Mouse (Mus musculus) megakaryocyte, embryonic 14.5 days (primary cell): ENCODE measurements around the gene Kiss1. TPM values are rescaled to one million over a fixed set of nuclear protein-coding genes. Genes with fewer than 3 reads are reported as not detected.

Source experiments
- H3K27me3 ChIP-seq: replicated peaks from 2 replicates; pipeline ENCODE3; 2012; ENCODE audit warnings: inconsistent platforms
- H3K36me3 ChIP-seq: replicated peaks from 2 replicates; pipeline ENCODE3; 2012; ENCODE audit warnings: low read length, inconsistent platforms, mixed read lengths
- H3K4me1 ChIP-seq: 2 replicates; pipeline ENCODE4 v1.6.1; 2012; ENCODE audit warnings: inconsistent platforms
- H3K4me3 ChIP-seq: replicated peaks from 2 replicates; pipeline ENCODE3; 2012; ENCODE audit warnings: moderate library complexity, mild to moderate bottlenecking, inconsistent platforms
- H3K9me3 ChIP-seq: 2 replicates; pipeline ENCODE4 v1.6.1; 2012; ENCODE audit warnings: inconsistent platforms
- FLI1 ChIP-seq: IDR thresholded peaks from 2 replicates; pipeline ENCODE4 v1.6.1; 2012; ENCODE audit warnings: low read length, inconsistent platforms, mixed read lengths
- GATA1 ChIP-seq: IDR thresholded peaks from 3 replicates; pipeline ENCODE4 v1.6.1; 2012; ENCODE audit warnings: mixed read lengths, low read length, inconsistent platforms, borderline replicate concordance
- polyA plus RNA-seq: library from polyadenylated mRNA; stranded (reverse); fragments of >175 nt; gene quantifications from 2 replicates; pipeline ENCODE4 v1.2.3, GENCODE M21; 2012; ENCODE audit warnings: low replicate concordance; ENCODE audit not compliant: insufficient read depth

Kiss1 gene
- polyA plus RNA-seq, 1 experiment, result not detected

- Histone ChIP-seq H3K27me3 (peaks cover 67% of the 10 kb centered on the region), H3K9me3 (no peaks in the 10 kb centered on the region), H3K4me3 (no peak overlapping the region), H3K36me3 (no peaks in the 10 kb centered on the region), H3K4me1 (peaks cover 5% of the 10 kb centered on the region; the same call in 1 of the 2 replicates)
- TF ChIP-seq FLI1, result no peak
- TF ChIP-seq GATA1, result no peak
Observed at GRCm38 (mm10) chr1:133292608-133293007, 29.1 kb upstream of the Kiss1 start.

GRCm38 (mm10) chr1:133296376-133296775 is 25.3 kb upstream of the Kiss1 start:
- Histone ChIP-seq H3K4me3 (peak overlapping the region; percentile 12), H3K36me3 (no peaks in the 10 kb centered on the region), H3K9me3 (no peaks in the 10 kb centered on the region), H3K27me3 (peaks cover 84% of the 10 kb centered on the region), H3K4me1 (peaks cover 16% of the 10 kb centered on the region)
- TF ChIP-seq FLI1 (no peak), GATA1 (no peak)

GRCm38 (mm10) chr1:133298816-133299215 is 22.9 kb upstream of the Kiss1 start:
- Histone ChIP-seq H3K27me3 (peaks cover 86% of the 10 kb centered on the region), H3K9me3 (no peaks in the 10 kb centered on the region), H3K4me3 (peak overlapping the region; percentile 18), H3K36me3 (no peaks in the 10 kb centered on the region), H3K4me1 (peaks cover 16% of the 10 kb centered on the region)
- TF ChIP-seq GATA1 (no peak), FLI1 (no peak)

- H3K9me3 ChIP-seq, result no peaks in the 10 kb centered on the region
- peaks cover 63% of the 10 kb centered on the region for H3K27me3 ChIP-seq
- H3K36me3 ChIP-seq, result no peaks in the 10 kb centered on the region
- peaks cover 14% of the 10 kb centered on the region for H3K4me1 ChIP-seq
- TF ChIP-seq FLI1 (no peak), GATA1 (no peak)
- H3K4me3 ChIP-seq, result no peak overlapping the region
Observed at GRCm38 (mm10) chr1:133302540-133302939, 19.1 kb upstream of the Kiss1 start.

GRCm38 (mm10) chr1:133306842-133307241 is 14.8 kb upstream of the Kiss1 start:
- Histone ChIP-seq H3K4me3 (no peak overlapping the region), H3K27me3 (peaks cover 42% of the 10 kb centered on the region), H3K4me1 (peaks cover 15% of the 10 kb centered on the region), H3K36me3 (no peaks in the 10 kb centered on the region), H3K9me3 (no peaks in the 10 kb centered on the region)
- TF ChIP-seq FLI1 (no peak), GATA1 (no peak)

GRCm38 (mm10) chr1:133307318-133307717 is 14.4 kb upstream of the Kiss1 start:
- Histone ChIP-seq H3K4me1 (peaks cover 19% of the 10 kb centered on the region), H3K4me3 (no peak overlapping the region), H3K36me3 (no peaks in the 10 kb centered on the region), H3K9me3 (no peaks in the 10 kb centered on the region), H3K27me3 (peaks cover 42% of the 10 kb centered on the region)
- TF ChIP-seq GATA1, result no peak

- Histone ChIP-seq H3K27me3 (peaks cover 40% of the 10 kb centered on the region), H3K36me3 (no peaks in the 10 kb centered on the region), H3K9me3 (no peaks in the 10 kb centered on the region), H3K4me3 (no peak within 1 kb of the TSS), H3K4me1 (peaks cover 19% of the 10 kb centered on the region)
- no peak for TF ChIP-seq GATA1
- TF ChIP-seq FLI1, result no peak
Observed at GRCm38 (mm10) chr1:133309652-133310267, 11.9 kb upstream of the Kiss1 start, which contains the start of gene Golt1a. Golt1a (plus strand) TSS chr1:133309800.

- Histone ChIP-seq H3K4me3 (no peak overlapping the region), H3K27me3 (peaks cover 39% of the 10 kb centered on the region)
- no peak for TF ChIP-seq FLI1
- TF ChIP-seq GATA1, result no peak
Observed at GRCm38 (mm10) chr1:133311240-133311639, 10.4 kb upstream of the Kiss1 start.

GRCm38 (mm10) chr1:133311946-133312345 is 9.7 kb upstream of the Kiss1 start:
- H3K27me3 ChIP-seq, result peaks cover 39% of the 10 kb centered on the region
- peak overlapping the region; percentile 0 for H3K4me3 ChIP-seq
- no peaks in the 10 kb centered on the region for H3K36me3 ChIP-seq
- TF ChIP-seq GATA1 (no peak), FLI1 (no peak)
- no peaks in the 10 kb centered on the region for H3K9me3 ChIP-seq
- peaks cover 17% of the 10 kb centered on the region for H3K4me1 ChIP-seq

More at GRCm38 (mm10) chr1:133311240-133311639, 10.4 kb upstream of the Kiss1 start:
- H3K4me1 ChIP-seq, result peaks cover 19% of the 10 kb centered on the region
- H3K36me3 ChIP-seq, result no peaks in the 10 kb centered on the region
- H3K9me3 ChIP-seq, result no peaks in the 10 kb centered on the region

- Histone ChIP-seq H3K9me3 (peaks cover 13% of the 10 kb centered on the region), H3K4me3 (no peak overlapping the region), H3K36me3 (no peaks in the 10 kb centered on the region), H3K27me3 (peaks cover 39% of the 10 kb centered on the region), H3K4me1 (peaks cover 16% of the 10 kb centered on the region)
- TF ChIP-seq FLI1, result no peak
Observed at GRCm38 (mm10) chr1:133314364-133314763, 7.3 kb upstream of the Kiss1 start.

- peaks cover 21% of the 10 kb centered on the region for H3K9me3 ChIP-seq
- peaks cover 30% of the 10 kb centered on the region for H3K27me3 ChIP-seq
- no peaks in the 10 kb centered on the region for H3K36me3 ChIP-seq
- H3K4me3 ChIP-seq, result no peak overlapping the region
- TF ChIP-seq FLI1, result no peak
- TF ChIP-seq GATA1, result no peak
- H3K4me1 ChIP-seq, result peaks cover 11% of the 10 kb centered on the region
Observed at GRCm38 (mm10) chr1:133315775-133316174, 5.9 kb upstream of the Kiss1 start.

- peaks cover 6% of the 10 kb centered on the region for H3K4me1 ChIP-seq
- H3K9me3 ChIP-seq, result peaks cover 21% of the 10 kb centered on the region
- peaks cover 26% of the 10 kb centered on the region for H3K27me3 ChIP-seq
- TF ChIP-seq FLI1 (no peak), GATA1 (no peak)
- no peak overlapping the region for H3K4me3 ChIP-seq
- H3K36me3 ChIP-seq, result no peaks in the 10 kb centered on the region
Observed at GRCm38 (mm10) chr1:133316577-133316976, 5.1 kb upstream of the Kiss1 start.
